Mouse (Mus musculus) frontal cortex, adult 2 months (tissue): ENCODE data around the gene Cd59a. TPM values are rescaled to one million over a fixed set of nuclear protein-coding genes. Genes with fewer than 3 reads are reported as not detected.

Source experiments
- DNase-seq, 2 experiments: peaks; one replicate each; pipeline ENCODE4 v3.0.0; 2022; ENCODE audit warnings: low spot score in 1 of 2; ENCODE audit errors: extremely low spot score in 1 of 2
- polyA plus RNA-seq: library from polyadenylated mRNA; depleted of rRNA; stranded (reverse); fragments of >200 nt; gene quantifications from 2 replicates; pipeline ENCODE4 v1.2.3, GENCODE M21; 2012; rRNA removed

The Cd59a gene
- polyA plus RNA-seq, 1 experiment: 19.5 TPM

- no peak for DNase-seq
Measured at GRCm38 (mm10) chr2:104133042-104133810, 37.6 kb downstream of the Cd59a start.

DNA sequence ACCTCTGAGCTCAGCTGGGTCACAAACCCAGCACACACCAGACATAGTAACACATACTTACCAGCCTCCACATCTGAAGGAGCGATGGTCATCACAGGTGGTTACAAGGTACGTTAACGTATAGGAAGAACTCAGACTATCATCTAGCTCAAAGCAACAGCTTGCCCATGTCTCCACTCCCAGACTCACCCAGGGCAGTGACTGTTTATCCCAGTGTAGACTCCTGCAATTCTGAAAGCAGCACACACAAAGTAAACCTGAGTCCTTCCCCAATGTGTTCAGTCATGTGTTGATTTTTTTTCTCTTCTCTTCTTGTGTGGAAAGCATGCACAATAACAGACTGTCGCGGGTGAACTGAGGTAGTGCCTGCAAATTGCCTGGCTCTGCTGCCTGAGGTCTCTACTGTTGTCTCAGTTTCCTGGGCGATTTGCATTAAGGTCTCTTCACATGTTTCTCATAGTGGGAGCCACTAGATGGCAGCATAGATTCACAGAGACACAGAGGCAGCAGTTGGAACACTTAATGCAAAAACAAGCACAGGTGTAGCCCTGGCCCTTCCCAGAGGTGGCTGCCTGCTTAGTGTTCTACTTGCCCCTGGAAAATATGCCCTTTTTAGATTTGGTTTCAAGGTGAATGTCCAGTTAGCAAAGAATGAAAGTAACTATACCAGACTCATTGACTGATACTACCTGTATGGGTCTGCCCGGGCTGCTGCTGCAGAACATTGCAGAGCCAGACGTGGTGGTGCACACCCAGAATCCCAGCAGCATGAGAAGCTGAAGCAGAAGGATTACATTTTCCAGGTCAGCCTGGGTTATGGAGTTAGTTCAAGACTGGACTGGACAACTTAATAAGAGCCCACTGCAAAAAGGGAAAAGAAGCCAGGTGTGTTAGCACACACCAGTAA, 38.8 kb downstream of the Cd59a start:
- peak; percentile 37 to 91 for DNase-seq

GRCm38 (mm10) chr2:104135920-104136319, 40.3 kb downstream of the Cd59a start:
- DNase-seq: no peak

DNA sequence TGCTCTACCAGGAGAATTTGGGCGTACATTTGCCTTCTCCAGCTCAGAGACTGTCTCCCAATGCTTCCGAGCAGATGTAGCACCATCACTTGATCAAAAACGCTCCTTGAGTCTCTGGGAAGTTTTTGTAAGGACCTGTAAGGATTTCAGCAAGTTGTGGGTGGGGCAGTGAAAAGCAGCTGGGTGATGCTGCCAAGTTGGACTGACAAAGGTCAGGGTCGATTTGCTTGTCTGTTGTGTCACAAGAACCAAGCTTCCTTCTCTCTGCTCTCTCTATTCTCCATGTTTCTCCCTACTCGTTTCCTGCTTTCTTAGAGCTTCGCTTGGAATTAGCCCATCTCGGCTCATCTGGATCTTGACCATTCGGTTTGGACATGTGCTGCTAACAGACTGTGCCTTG, 46.5 kb downstream of the Cd59a start:
- no peak for DNase-seq

DNA sequence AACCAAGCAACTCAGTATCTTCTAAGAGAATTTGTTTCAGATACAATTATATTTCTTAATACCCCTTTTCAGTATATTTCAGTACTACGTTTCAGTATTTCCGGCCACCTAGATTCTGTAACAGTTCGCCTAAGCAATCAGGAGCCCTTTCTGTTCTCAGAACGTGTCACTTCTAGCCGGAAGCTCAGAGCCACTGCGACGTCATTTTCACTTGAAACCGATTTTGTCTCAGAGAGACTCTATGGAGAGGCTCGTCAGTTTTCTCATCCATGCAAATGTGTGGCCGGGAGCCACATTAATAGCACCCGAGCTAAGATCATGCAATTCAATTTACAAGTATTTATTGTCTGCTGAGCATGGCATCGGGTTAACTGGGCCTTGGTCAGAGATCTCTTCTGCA, 48.4 kb downstream of the Cd59a start:
- DNase-seq: no peak

DNA sequence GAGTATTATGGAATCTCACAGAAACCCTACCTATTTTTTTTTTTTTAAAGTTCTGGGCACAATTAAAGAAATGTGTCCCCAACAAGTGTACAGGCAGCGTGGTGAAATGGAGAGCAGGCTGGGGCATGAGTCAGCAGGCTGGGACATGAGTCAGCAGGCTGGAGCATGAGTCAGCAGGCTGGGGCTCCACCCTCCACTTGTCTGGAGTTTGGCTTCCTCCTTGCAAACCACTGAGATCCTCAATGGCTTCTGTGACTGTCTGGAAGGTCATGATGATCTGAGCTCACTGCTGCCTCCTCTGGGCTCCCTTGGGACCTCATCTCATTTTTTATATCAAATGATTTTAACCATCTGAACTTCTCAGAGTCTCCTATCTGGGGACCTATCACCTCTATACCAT, 50.4 kb downstream of the Cd59a start:
- DNase-seq: peak; percentile 14 to 69

DNA sequence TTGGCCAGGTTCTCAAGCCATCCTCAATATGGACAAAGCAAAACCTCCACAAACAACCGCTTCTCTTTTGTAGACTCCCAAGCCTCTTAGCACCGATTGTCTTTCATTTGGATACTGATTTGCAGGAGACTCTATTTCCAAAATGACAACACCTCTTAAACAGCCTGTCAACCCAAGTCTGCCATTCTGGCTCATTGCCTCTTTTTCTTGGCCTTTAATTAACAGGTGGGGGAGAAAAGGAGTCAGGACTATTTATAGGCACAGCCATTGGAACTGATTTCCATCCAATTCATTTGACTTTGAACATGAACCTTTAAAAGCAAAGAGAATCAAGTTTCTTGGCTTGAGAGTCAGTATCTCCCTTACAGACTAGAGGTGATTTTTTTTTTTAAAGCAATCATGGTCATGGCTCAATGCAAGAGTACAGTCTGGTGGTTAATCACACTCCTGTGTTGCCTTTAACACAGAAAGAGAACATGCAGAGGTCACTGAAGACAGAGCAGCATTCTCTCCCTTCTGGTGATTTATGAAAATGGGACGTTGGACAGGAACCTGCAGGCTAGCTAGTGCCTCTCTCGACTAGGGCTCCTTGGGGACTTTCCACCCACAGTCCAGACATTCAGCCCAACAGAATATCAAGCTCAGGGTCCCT, 52.4 kb downstream of the Cd59a start:
- DNase-seq: no peak

DNA sequence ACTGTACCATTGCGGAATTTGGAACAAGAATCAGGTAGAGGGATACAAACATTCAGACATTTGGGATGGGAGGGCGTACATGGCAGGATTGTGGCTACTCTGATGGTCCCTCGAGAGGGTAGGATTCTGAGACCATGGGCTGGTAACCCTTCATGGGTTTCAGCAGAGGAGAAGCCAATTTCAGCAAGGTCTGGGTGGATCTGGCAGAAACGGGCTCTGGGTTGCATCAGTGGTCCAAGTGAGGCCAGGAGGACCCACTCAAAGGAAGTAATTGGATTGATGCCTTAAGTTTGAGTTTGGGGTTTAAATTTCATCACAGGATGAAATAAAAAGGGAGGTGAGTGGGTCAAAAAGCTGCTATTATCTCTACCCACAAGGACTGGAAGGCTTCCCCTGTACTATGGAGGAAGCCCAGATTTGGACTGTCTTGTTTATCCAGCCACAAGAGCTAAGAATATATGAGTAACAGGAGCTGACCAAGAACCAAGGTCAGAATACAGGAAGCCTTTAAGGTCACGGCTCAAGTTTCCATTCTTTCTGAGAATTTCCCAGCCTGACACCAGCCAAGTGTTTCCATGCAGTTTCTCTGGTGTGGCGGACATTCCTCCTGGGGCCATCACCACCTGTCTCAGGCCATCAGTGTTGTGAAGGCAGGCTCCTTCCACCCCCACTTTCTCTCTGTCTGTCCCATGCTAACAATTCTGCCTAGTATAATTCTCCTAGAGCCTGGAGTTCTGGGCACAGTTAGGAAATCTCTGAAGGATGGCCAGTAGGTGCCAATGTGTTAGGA, 55.2 kb downstream of the Cd59a start:
- no peak for DNase-seq

GRCm38 (mm10) chr2:104153345-104153744, 57.7 kb downstream of the Cd59a start:
- DNase-seq: no peak

GRCm38 (mm10) chr2:104153876-104154275, 58.3 kb downstream of the Cd59a start:
- no peak for DNase-seq

DNA sequence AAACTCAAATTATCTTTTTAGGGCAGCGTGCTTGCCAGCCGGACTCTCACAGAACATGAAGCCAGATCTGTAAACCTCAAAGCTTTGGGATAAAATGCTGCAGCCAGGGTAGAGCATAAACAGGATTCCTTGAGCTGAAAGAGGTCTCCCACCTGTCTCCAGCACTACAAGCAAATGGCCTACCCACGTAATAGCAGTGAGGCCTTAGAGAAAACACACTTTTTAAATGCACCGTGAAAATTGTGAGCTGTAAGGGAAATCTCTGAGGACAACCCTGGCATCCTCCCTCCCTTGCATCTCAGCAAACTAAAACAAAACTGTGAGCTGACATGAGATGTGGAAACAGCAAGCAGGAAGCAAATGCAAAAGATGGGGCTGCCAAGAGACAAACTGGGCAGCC, 62.2 kb downstream of the Cd59a start:
- DNase-seq: no peak

DNA sequence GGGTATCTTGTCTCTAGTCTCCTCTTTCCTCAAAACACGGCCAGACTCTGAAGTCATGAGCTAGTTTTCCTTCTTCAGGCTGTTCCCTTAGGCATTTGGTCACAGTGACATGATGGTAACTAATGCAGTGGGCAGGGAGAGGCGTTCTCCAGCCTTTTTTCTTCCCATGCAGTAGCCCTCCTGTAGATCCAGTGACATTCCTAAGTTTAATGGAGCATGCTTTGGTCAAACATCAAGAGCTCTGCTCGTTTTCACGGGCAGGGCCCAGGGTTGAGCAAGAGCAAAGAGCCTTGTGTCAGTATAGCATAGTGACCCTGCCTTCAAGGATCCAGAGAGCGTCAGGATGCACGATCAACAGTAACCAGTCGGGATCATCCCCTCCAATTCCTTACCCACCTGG, 67.8 kb downstream of the Cd59a start:
- no peak for DNase-seq

DNA sequence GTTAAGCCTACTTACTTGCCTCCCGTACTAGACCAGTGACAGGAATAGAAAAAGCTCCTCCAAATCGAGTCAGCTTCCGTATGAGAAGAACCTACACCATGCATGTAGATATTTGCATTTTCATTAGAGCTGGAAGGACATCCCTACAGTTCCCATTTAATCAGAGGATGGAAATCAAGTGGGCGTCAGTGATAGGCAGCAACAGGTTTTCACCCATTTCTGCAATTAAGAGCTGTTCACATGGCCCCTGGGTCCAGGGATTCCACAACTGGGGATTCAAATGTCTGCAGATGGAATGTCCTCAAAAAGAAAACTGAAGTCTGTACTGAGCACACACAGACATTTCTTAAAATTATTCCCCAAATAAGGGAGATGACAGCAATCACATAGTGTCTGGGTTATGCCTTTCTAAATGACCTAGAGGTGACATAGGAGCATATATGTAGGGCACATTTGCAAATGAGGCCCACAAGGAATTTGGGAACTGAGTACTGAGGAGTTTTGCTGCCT, 68.4 kb downstream of the Cd59a start:
- DNase-seq: no peak

Other genes starting within 250 kb of the Cd59a start
- 31.1 and 32.8 TPM in 2 replicates for gene Lmo2, start 137.8 kb upstream of the Cd59a start, polyA plus RNA-seq
- 50.2 and 53.9 TPM in 2 replicates for gene Fbxo3, start 68.1 kb upstream of the Cd59a start, polyA plus RNA-seq
- gene 4931422A03Rik, start 67.4 kb upstream of the Cd59a start, polyA plus RNA-seq: not detected in 2 replicates
- gene Gm10912, start 30.0 kb upstream of the Cd59a start, polyA plus RNA-seq: 0.38 and 0.46 TPM in 2 replicates
- not detected in 2 replicates for gene Gm10799, start 27.3 kb upstream of the Cd59a start, polyA plus RNA-seq
- gene Cd59b, start 26.0 kb upstream of the Cd59a start, polyA plus RNA-seq: 4.0 and 6.1 TPM in 2 replicates
- 0.12 and 0.27 TPM in 2 replicates for gene A930018P22Rik, start 27.0 kb downstream of the Cd59a start, polyA plus RNA-seq